Mouse (Mus musculus): ENCODE measurements around the gene Neurl1a. TPM values are rescaled to one million over a fixed set of nuclear protein-coding genes. Genes with fewer than 3 reads are reported as not detected.

Neurl1a gene
- polyA plus RNA-seq, 1 experiment from 2014 or later: 8.0 TPM

GRCm38 (mm10) chr19:47201972-47202371, 23.4 kb downstream of the Neurl1a start:
- no peak overlapping the region for H3K9ac ChIP-seq
- H3K4me3 ChIP-seq (ENCODE audit: low read depth, low read length): no peak overlapping the region
- peak overlapping the region; percentile 86 for H3K27ac ChIP-seq (ENCODE audit: low read depth)
- no peaks in the 10 kb centered on the region for H3K9me3 ChIP-seq (ENCODE audit: low read depth, low read length)
- no peak for TF ChIP-seq CTCF (IDR thresholded peaks at IDR 0.05; ENCODE audit: low read depth)
- ATAC-seq (ENCODE audit: insufficient read depth): peak; percentile 65; the same call in 1 of the 2 replicates
- H3K27me3 ChIP-seq (ENCODE audit: insufficient read depth, low read length): no peaks in the 10 kb centered on the region
- 0 out of 2 replicates have a peak overlapping the region, but pooled peaks have one; percentile 7 for H3K4me2 ChIP-seq
- no peaks in the 10 kb centered on the region; the same call in 1 of the 2 replicates for H3K4me1 ChIP-seq (ENCODE audit: insufficient read depth)
- peak; percentile 54 for DNase-seq
- no peaks in the 10 kb centered on the region for H3K36me3 ChIP-seq (ENCODE audit: insufficient read depth)
- 32% methylated on average over 12 of the region's 12 CpGs for WGBS

GRCm38 (mm10) chr19:47202429-47202828, 23.8 kb downstream of the Neurl1a start:
- no peak for TF ChIP-seq CTCF (IDR thresholded peaks at IDR 0.05; ENCODE audit: low read depth)
- H3K9me3 ChIP-seq (ENCODE audit: low read depth, low read length): no peaks in the 10 kb centered on the region
- 0 out of 2 replicates have a peak, but pooled peaks have one; percentile 33 for ATAC-seq (ENCODE audit: insufficient read depth)
- no peaks in the 10 kb centered on the region for H3K36me3 ChIP-seq (ENCODE audit: insufficient read depth)
- no peaks in the 10 kb centered on the region; the same call in 1 of the 2 replicates for H3K4me1 ChIP-seq (ENCODE audit: insufficient read depth)
- no peak overlapping the region for H3K4me2 ChIP-seq
- H3K27ac ChIP-seq (ENCODE audit: low read depth): peak overlapping the region; percentile 75
- 50% methylated on average over 6 of the region's 6 CpGs for WGBS
- H3K27me3 ChIP-seq (ENCODE audit: insufficient read depth, low read length): no peaks in the 10 kb centered on the region
- no peak for DNase-seq
- no peak overlapping the region for H3K4me3 ChIP-seq (ENCODE audit: low read depth, low read length)
- H3K9ac ChIP-seq: no peak overlapping the region

- DNase-seq (no peak), ATAC-seq (ENCODE audit: insufficient read depth) (no peak)
- no peaks in the 10 kb centered on the region for H3K27me3 ChIP-seq (ENCODE audit: insufficient read depth, low read length)
- WGBS: 89% methylated on average over 6 of the region's 6 CpGs
- no peak for TF ChIP-seq CTCF (IDR thresholded peaks at IDR 0.05; ENCODE audit: low read depth)
- H3K9ac ChIP-seq: no peak overlapping the region
- H3K36me3 ChIP-seq (ENCODE audit: insufficient read depth): no peaks in the 10 kb centered on the region
- H3K4me1 ChIP-seq (ENCODE audit: insufficient read depth): no peaks in the 10 kb centered on the region; the same call in 1 of the 2 replicates
- no peak overlapping the region for H3K4me2 ChIP-seq
- H3K4me3 ChIP-seq (ENCODE audit: low read depth, low read length): no peak overlapping the region
- H3K27ac ChIP-seq (ENCODE audit: low read depth): 0 out of 2 replicates have a peak overlapping the region, but pooled peaks have one; percentile 75
- no peaks in the 10 kb centered on the region for H3K9me3 ChIP-seq (ENCODE audit: low read depth, low read length)
Measured at GRCm38 (mm10) chr19:47203042-47203441, 24.4 kb downstream of the Neurl1a start.

GRCm38 (mm10) chr19:47204653-47205052, 26.0 kb downstream of the Neurl1a start:
- ATAC-seq (ENCODE audit: insufficient read depth) (no peak), DNase-seq (no peak)
- Histone ChIP-seq H3K4me3 (ENCODE audit: low read depth, low read length) (no peak overlapping the region), H3K4me1 (ENCODE audit: insufficient read depth) (no peaks in the 10 kb centered on the region; the same call in 1 of the 2 replicates), H3K4me2 (no peak overlapping the region), H3K27ac (ENCODE audit: low read depth) (no peak overlapping the region), H3K9me3 (ENCODE audit: low read depth, low read length) (no peaks in the 10 kb centered on the region), H3K9ac (no peak overlapping the region), H3K27me3 (ENCODE audit: insufficient read depth, low read length) (no peaks in the 10 kb centered on the region), H3K36me3 (ENCODE audit: insufficient read depth) (no peaks in the 10 kb centered on the region)
- 79% methylated on average over 6 of the region's 6 CpGs for WGBS
- no peak for TF ChIP-seq CTCF (IDR thresholded peaks at IDR 0.05; ENCODE audit: low read depth)

- Histone ChIP-seq H3K36me3 (ENCODE audit: insufficient read depth) (no peaks in the 10 kb centered on the region), H3K4me1 (ENCODE audit: insufficient read depth) (no peaks in the 10 kb centered on the region; the same call in 1 of the 2 replicates), H3K4me2 (no peak overlapping the region), H3K27ac (ENCODE audit: low read depth) (no peak overlapping the region), H3K4me3 (ENCODE audit: low read depth, low read length) (no peak overlapping the region), H3K9ac (no peak overlapping the region), H3K9me3 (ENCODE audit: low read depth, low read length) (no peaks in the 10 kb centered on the region), H3K27me3 (ENCODE audit: insufficient read depth, low read length) (no peaks in the 10 kb centered on the region)
- no peak for ATAC-seq (ENCODE audit: insufficient read depth)
- 65% methylated on average over 1 of the region's 1 CpGs for WGBS
- no peak for TF ChIP-seq CTCF (IDR thresholded peaks at IDR 0.05; ENCODE audit: low read depth)
- DNase-seq: no peak
Measured at GRCm38 (mm10) chr19:47206126-47206525, 27.5 kb downstream of the Neurl1a start.

GRCm38 (mm10) chr19:47210432-47210831, 31.8 kb downstream of the Neurl1a start:
- no peak for TF ChIP-seq CTCF (IDR thresholded peaks at IDR 0.05; ENCODE audit: low read depth)
- Histone ChIP-seq H3K9ac (no peak overlapping the region), H3K9me3 (ENCODE audit: low read depth, low read length) (no peaks in the 10 kb centered on the region), H3K36me3 (ENCODE audit: insufficient read depth) (no peaks in the 10 kb centered on the region), H3K27me3 (ENCODE audit: insufficient read depth, low read length) (no peaks in the 10 kb centered on the region), H3K4me3 (ENCODE audit: low read depth, low read length) (no peak overlapping the region), H3K4me2 (no peak overlapping the region), H3K27ac (ENCODE audit: low read depth) (no peak overlapping the region), H3K4me1 (ENCODE audit: insufficient read depth) (no peaks in the 10 kb centered on the region)
- ATAC-seq (ENCODE audit: insufficient read depth) (no peak), DNase-seq (no peak)
- 83% methylated on average over 4 of the region's 4 CpGs for WGBS

GRCm38 (mm10) chr19:47211609-47212312, 33.1 kb downstream of the Neurl1a start:
- ATAC-seq (ENCODE audit: insufficient read depth): no peak
- DNase-seq: no peak
- no peaks in the 10 kb centered on the region for H3K27me3 ChIP-seq (ENCODE audit: insufficient read depth, low read length)
- H3K4me2 ChIP-seq: no peak overlapping the region
- no peak for TF ChIP-seq CTCF (IDR thresholded peaks at IDR 0.05; ENCODE audit: low read depth)
- no peaks in the 10 kb centered on the region for H3K4me1 ChIP-seq (ENCODE audit: insufficient read depth)
- no peak overlapping the region for H3K9ac ChIP-seq
- no peaks in the 10 kb centered on the region for H3K9me3 ChIP-seq (ENCODE audit: low read depth, low read length)
- WGBS: 71% methylated on average over 10 of the region's 10 CpGs
- H3K36me3 ChIP-seq (ENCODE audit: insufficient read depth): no peaks in the 10 kb centered on the region
- H3K4me3 ChIP-seq (ENCODE audit: low read depth, low read length): no peak overlapping the region
- no peak overlapping the region for H3K27ac ChIP-seq (ENCODE audit: low read depth)

Data from lung, embryonic 14.5 days (tissue).